Mouse (Mus musculus): ENCODE results near the gene Inf2. TPM values are rescaled to one million over a fixed set of nuclear protein-coding genes. Genes with fewer than 3 reads are reported as not detected.

The Inf2 gene
- total and polyA plus RNA-seq, 2 experiments from 2014 or later, result 1.1 to 10.8 TPM

- Histone ChIP-seq H3K4me2 (ENCODE audit: low read depth) (no peak overlapping the region), H3K4me1 (ENCODE audit: insufficient read depth) (peaks cover 9% of the 10 kb centered on the region), H3K27ac (ENCODE audit: low read depth, low read length) (0 out of 2 replicates have a peak overlapping the region, but pooled peaks have one; percentile 50), H3K9ac (no peak overlapping the region), H3K36me3 (ENCODE audit: insufficient read depth) (peaks cover 52% of the 10 kb centered on the region), H3K9me3 (ENCODE audit: low read length) (no peaks in the 10 kb centered on the region), H3K27me3 (ENCODE audit: insufficient read depth, low read length) (no peaks in the 10 kb centered on the region), H3K4me3 (ENCODE audit: low read depth, low read length) (no peak overlapping the region)
- DNase-seq (no peak), ATAC-seq (no peak)
- 51% methylated on average over 5 of the region's 5 CpGs for WGBS
- TF ChIP-seq CTCF (IDR thresholded peaks at IDR 0.05; ENCODE audit: low read depth), result no peak
Measured at GRCm38 (mm10) chr12:112664656-112665055, 76.1 kb downstream of the Inf2 start.

Small RNAs within 50 kb of the gene (microRNA-seq; reads per million reads assigned to microRNA genes)
- 0 to 1.3 reads per million in 2 experiments for gene Mir6939

Other genes starting within 250 kb of the Inf2 start
- 0.10 TPM in 1 of 2 replicates, not detected in the other for gene A530016L24Rik, start 99.3 kb upstream of the Inf2 start, total RNA-seq (2014; rRNA removed)
- not detected in 2 replicates for gene A530016L24Rik, start 99.3 kb upstream of the Inf2 start, polyA plus RNA-seq (2015; fragmentation: Nextera tagmentation; extraction: Ambion mirVana)
- gene Tmem179, start 72.0 kb upstream of the Inf2 start, total RNA-seq (2014; rRNA removed), result 96.1 and 119 TPM in 2 replicates
- 84.0 and 112 TPM in 2 replicates for gene Tmem179, start 72.0 kb upstream of the Inf2 start, polyA plus RNA-seq (2015; fragmentation: Nextera tagmentation; extraction: Ambion mirVana)
- gene Adssl1, start 31.3 kb downstream of the Inf2 start, total RNA-seq (2014; rRNA removed), result 1.8 and 2.2 TPM in 2 replicates
- 3.4 and 4.7 TPM in 2 replicates for gene Adssl1, start 31.3 kb downstream of the Inf2 start, polyA plus RNA-seq (2015; fragmentation: Nextera tagmentation; extraction: Ambion mirVana)
- 28.0 and 31.4 TPM in 2 replicates for gene Siva1, start 55.9 kb downstream of the Inf2 start, total RNA-seq (2014; rRNA removed)
- gene Siva1, start 55.9 kb downstream of the Inf2 start, polyA plus RNA-seq (2015; fragmentation: Nextera tagmentation; extraction: Ambion mirVana), result 50.5 and 61.5 TPM in 2 replicates
- gene Akt1, start 86.1 kb downstream of the Inf2 start, total RNA-seq (2014; rRNA removed), result 213 and 215 TPM in 2 replicates
- 117 TPM in 2 replicates for gene Akt1, start 86.1 kb downstream of the Inf2 start, polyA plus RNA-seq (2015; fragmentation: Nextera tagmentation; extraction: Ambion mirVana)
- gene Zbtb42, start 90.0 kb downstream of the Inf2 start, total RNA-seq (2014; rRNA removed), result 1.0 and 3.5 TPM in 2 replicates
- 0.77 and 1.2 TPM in 2 replicates for gene Zbtb42, start 90.0 kb downstream of the Inf2 start, polyA plus RNA-seq (2015; fragmentation: Nextera tagmentation; extraction: Ambion mirVana)
- gene Cep170b, start 131.7 kb downstream of the Inf2 start, total RNA-seq (2014; rRNA removed), result 67.0 and 86.7 TPM in 2 replicates
- gene Cep170b, start 131.7 kb downstream of the Inf2 start, polyA plus RNA-seq (2015; fragmentation: Nextera tagmentation; extraction: Ambion mirVana), result 22.4 and 31.6 TPM in 2 replicates
- gene Pld4, start 171.9 kb downstream of the Inf2 start, total RNA-seq (2014; rRNA removed), result 6.2 and 7.3 TPM in 2 replicates
- gene Pld4, start 171.9 kb downstream of the Inf2 start, polyA plus RNA-seq (2015; fragmentation: Nextera tagmentation; extraction: Ambion mirVana), result 8.0 and 8.1 TPM in 2 replicates
- 2.5 and 3.0 TPM in 2 replicates for gene Ahnak2, start 213.9 kb downstream of the Inf2 start, total RNA-seq (2014; rRNA removed)
- 0.88 and 1.3 TPM in 2 replicates for gene Ahnak2, start 213.9 kb downstream of the Inf2 start, polyA plus RNA-seq (2015; fragmentation: Nextera tagmentation; extraction: Ambion mirVana)
- gene Clba1, start 220.2 kb downstream of the Inf2 start, total RNA-seq (2014; rRNA removed), result 17.6 and 19.5 TPM in 2 replicates
- 23.5 and 26.1 TPM in 2 replicates for gene Clba1, start 220.2 kb downstream of the Inf2 start, polyA plus RNA-seq (2015; fragmentation: Nextera tagmentation; extraction: Ambion mirVana)
- 28.8 and 31.3 TPM in 2 replicates for gene Cdca4, start 240.6 kb downstream of the Inf2 start, total RNA-seq (2014; rRNA removed)
- gene Cdca4, start 240.6 kb downstream of the Inf2 start, polyA plus RNA-seq (2015; fragmentation: Nextera tagmentation; extraction: Ambion mirVana), result 29.7 and 33.0 TPM in 2 replicates